Mouse (Mus musculus): ENCODE results near the gene Dedd2. TPM values are rescaled to one million over a fixed set of nuclear protein-coding genes. Genes with fewer than 3 reads are reported as not detected.
"Not testable (repeated sequence)": the region's sequence is repeated elsewhere in the genome, so short reads cannot be mapped to it uniquely, and the experiment has no call there.

The Dedd2 gene
- 10.7 and 11.0 TPM in 2 replicates for total RNA-seq (2015)
- 14.5 and 17.2 TPM in 2 replicates for total RNA-seq (2017)

- ATAC-seq (replicated peaks; ENCODE audit: poor library complexity), result peak; percentile 13
Measured at GRCm38 (mm10) chr7:25220457-25221101, at the start of gene Dedd2. Gene Dedd2, minus strand, starts transcription at chr7:25220615.

- no peak for ATAC-seq (replicated peaks; ENCODE audit: poor library complexity)
Measured at GRCm38 (mm10) chr7:25269545-25270271, 49.3 kb upstream of the Dedd2 start.

GRCm38 (mm10) chr7:25269029-25269428 is 48.6 kb upstream of the Dedd2 start:
- ATAC-seq (replicated peaks; ENCODE audit: poor library complexity), result no peak

- no peak for ATAC-seq (replicated peaks; ENCODE audit: poor library complexity)
Measured at GRCm38 (mm10) chr7:25268588-25268987, 48.2 kb upstream of the Dedd2 start.

DNA sequence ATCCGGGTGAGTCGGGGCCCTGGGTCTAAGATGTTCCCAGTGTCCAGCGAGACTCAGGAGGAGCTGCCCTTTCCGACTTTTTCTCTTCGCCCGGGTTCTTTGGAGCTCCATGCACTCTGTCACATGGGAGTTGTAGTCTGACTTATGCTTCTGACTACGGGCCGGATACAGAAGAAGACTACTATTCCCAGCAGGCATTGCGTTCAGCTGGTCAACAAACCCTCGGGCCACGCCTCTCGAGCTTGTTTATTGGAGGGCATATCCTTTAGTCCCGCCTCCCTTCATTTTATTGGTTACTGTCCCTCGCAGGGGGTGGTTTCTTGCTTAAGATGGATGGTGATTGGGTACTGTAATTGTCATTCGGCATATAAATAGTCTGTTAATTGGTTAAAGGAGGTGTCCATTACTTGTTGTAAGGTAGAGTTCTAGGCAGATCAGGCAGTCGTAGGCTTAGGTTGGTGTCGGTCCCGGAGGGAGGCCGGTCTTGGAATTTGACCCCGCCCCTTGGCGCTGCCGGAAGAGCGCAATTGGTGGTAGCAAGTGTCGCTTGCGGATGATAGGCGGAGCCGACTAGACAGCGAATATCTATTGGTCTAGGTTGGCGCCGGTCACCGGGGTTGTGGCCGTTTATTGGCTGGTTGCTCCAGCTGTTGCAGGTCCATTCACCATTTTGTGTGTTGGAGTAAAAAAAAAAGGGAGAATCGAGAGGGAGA is 47.5 kb upstream of the Dedd2 start:
- peak; percentile 73 for ATAC-seq (replicated peaks; ENCODE audit: poor library complexity)

DNA sequence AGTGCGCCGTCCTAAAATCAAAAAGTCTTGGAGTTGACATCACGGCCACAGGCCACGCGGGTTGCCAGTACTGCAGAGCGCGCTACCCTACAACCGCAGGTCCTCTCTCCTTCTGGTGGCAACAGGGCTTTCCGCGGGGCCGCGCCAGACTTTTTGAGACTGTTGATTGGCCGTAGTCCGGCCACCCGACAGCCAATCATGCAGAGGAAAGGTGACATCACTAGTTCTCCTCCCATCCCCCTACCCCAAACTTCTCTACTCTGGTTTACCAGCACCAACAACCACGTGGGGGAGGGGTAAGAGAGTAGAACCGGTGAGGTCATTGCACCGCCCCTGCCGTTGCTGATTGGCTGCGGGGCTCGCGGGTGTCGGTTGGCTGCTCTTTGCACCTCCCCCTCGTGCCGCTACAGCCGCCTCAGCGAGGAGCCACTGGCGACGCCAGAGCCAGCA is 46.9 kb upstream of the Dedd2 start, which contains the start of gene Cic:
TSS of gene Cic (plus strand) at position 404 of the 450 bp plus-strand sequence.
- ATAC-seq (replicated peaks; ENCODE audit: poor library complexity), result peak; percentile 72

GRCm38 (mm10) chr7:25266180-25266962 is 46.0 kb upstream of the Dedd2 start:
- no peak for ATAC-seq (replicated peaks; ENCODE audit: poor library complexity)

GRCm38 (mm10) chr7:25265743-25266142 is 45.3 kb upstream of the Dedd2 start:
- ATAC-seq (replicated peaks; ENCODE audit: poor library complexity), result not testable (repeated sequence)

DNA sequence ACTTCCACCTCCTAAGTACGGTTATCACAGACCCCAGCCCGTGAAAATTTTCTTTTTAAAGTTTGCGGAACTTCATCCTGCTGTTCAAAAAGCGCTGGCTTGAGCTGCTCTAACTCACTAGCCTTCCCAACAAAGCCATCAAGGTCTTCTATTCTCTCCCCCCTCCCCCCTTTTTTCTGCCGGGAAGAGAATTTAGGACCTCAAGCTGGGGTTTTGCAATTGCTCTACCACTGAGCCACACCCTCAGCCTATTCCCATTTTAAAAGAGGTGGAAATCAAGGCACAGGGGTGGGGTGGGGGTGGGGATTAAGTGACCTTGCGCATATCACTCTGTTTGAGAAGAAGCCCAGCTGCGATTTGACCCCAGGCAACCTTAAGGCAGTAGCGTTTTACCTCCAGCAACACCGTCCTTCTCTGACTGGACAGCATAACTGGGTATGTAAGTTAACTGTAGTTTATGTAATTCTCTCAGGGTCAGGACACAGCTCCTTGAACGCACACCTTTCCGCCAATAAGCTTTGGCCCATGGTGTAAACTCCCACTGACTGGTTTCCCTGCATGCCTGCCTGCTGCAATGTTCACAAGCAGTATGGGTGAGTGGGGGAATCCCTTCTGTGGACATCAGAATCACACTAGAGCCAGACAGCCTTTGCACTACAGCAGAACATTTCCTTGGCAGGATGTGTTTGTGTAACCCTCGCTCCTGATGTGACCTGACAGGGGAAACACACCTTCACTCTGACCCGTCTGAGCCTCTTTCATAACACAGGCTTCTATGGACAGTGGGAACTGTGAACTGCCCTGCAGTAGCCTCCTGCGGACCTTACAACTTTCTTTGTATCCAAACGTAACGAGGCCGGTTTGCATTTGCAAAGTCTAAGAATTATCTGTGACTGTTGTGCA is 43.8 kb upstream of the Dedd2 start:
- ATAC-seq (replicated peaks; ENCODE audit: poor library complexity), result no peak

DNA sequence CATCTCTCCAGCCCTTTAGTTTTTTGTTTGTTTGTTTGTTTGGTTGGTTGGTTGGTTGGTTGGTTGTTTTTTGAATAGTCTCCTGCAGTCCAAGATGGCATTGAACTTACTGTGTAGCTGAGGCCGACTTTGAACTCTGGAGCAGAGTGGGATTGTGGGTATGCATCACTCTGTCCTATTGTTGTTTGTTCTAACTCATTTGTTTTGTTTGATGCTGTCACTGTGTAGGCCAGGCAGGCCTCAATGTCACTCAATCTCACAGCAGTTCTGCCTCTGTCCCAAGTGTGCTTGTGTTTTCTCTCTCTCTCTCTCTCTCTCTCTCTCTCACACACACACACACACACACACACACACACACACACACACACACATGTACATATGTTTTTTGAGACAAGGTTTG is 41.5 kb upstream of the Dedd2 start:
- no peak for ATAC-seq (replicated peaks; ENCODE audit: poor library complexity)

DNA sequence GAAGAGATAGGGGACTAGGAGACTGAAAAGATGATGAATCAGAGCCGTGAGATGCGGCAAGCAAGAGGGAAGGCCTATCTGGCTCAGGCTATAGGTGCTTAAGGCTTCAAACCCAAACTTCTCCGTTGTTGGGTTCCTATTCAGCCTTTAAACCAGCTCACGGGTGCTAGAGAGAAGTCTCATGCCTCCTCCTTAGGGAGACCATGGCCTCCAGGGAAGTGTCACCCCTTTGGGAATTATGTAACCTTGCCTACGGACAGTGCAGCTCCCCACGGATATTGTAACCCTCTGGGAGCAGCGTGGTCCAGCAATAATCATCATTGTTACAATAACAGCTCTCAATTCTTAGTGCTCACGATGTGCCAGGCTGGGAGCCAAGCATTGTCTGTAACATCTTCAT is 31.4 kb upstream of the Dedd2 start:
- no peak for ATAC-seq (replicated peaks; ENCODE audit: poor library complexity)

- ATAC-seq (replicated peaks; ENCODE audit: poor library complexity), result no peak
Measured at GRCm38 (mm10) chr7:25251071-25251791, 30.8 kb upstream of the Dedd2 start.

- ATAC-seq (replicated peaks; ENCODE audit: poor library complexity), result peak; percentile 85
Measured at GRCm38 (mm10) chr7:25250141-25250972, 29.9 kb upstream of the Dedd2 start, which contains the start of gene Erf. Gene Erf, minus strand, starts transcription at chr7:25250761.

DNA sequence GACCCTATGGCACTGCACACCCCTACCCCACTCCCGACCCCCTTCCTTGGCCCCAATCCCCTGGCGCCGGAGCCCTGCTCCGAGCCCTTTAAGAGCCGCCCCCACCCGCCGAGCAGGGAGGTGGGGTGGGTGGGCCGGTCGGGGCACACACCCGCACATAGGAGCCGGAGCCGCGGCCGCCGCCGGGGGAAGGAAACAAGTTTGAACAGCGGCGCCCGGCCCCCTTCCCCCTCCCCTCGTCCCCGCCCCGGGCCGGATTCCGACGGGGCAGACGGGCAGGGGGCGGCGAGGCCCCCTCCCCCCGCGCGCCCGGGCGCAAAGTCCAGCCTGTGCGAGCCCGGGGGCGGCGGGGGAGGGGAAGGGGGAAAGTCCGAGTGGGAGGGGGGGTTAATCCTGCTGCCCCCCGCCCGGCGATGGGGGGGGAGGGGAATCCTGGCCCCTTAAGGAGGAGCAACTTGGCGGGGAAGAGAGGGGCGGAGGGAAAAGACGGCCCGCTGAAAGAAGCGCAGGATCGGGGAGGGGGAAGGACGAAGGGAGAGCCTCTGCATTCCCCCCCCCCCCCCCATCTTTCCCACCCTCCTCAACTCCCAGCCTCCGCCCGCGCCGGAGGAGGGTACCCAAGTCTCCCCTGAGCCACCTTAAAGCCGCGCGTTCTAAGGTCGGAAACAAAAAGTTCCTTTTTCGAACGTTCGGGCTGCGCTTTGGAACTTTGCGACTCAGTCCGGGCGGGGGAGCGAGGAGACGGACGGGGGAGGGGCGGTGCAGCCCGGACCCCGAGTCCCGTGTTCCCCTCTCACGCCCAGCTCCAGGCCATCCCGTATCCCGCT is 29.1 kb upstream of the Dedd2 start:
- ATAC-seq (replicated peaks; ENCODE audit: poor library complexity), result peak; percentile 30

- ATAC-seq (replicated peaks; ENCODE audit: poor library complexity), result no peak
Measured at GRCm38 (mm10) chr7:25248846-25249313, 28.5 kb upstream of the Dedd2 start.

DNA sequence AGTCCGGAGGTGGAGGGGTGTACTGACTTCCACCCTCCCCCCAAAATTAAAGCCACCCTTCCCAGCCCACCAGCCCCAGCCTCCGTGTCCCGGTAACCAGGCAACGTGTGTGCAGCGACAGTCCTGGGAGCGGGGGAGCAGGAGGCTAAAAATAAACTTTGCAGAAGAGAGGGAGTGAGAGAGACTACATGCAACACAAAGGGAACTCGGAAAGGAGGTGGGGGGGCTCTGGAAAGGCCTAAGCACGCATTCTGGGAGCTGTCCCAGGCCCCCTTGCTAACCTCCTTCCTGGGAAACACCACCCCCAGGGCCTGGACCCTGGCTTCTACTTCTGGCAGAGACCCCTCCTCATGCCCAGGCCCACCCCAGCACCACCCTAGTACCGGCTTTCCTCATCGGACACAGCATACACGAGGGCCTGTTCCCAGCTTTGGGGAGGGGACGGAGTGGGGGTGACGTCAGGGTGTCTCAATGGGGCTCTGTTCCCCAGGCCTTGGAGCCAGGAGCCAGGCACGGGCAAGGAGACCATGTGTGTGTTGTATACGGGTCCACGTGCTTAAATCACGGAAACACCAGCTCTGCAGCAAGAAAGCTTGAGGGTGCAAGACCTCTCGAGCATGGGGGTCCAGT is 27.7 kb upstream of the Dedd2 start:
- 0 out of 2 replicates have a peak, but pooled peaks have one; percentile 18 for ATAC-seq (replicated peaks; ENCODE audit: poor library complexity)

- no peak for ATAC-seq (replicated peaks; ENCODE audit: poor library complexity)
Measured at GRCm38 (mm10) chr7:25247498-25247897, 27.1 kb upstream of the Dedd2 start.

Measured in megakaryocyte progenitor cell, adult 5-6 weeks (primary cell).